Mouse (Mus musculus): Measurements from ENCODE around the gene Smco4. TPM values are rescaled to one million over a fixed set of nuclear protein-coding genes. Genes with fewer than 3 reads are reported as not detected.
"Not testable (repeated sequence)": the region's sequence is repeated elsewhere in the genome, so short reads cannot be mapped to it uniquely, and the experiment has no call there.

Gene Smco4
- polyA plus RNA-seq, 1 experiment, result 14.6 TPM

GRCm38 (mm10) chr9:15538979-15539533 is 45.8 kb downstream of the Smco4 start:
- DNase-seq (ENCODE audit: low spot score), result no peak

DNA sequence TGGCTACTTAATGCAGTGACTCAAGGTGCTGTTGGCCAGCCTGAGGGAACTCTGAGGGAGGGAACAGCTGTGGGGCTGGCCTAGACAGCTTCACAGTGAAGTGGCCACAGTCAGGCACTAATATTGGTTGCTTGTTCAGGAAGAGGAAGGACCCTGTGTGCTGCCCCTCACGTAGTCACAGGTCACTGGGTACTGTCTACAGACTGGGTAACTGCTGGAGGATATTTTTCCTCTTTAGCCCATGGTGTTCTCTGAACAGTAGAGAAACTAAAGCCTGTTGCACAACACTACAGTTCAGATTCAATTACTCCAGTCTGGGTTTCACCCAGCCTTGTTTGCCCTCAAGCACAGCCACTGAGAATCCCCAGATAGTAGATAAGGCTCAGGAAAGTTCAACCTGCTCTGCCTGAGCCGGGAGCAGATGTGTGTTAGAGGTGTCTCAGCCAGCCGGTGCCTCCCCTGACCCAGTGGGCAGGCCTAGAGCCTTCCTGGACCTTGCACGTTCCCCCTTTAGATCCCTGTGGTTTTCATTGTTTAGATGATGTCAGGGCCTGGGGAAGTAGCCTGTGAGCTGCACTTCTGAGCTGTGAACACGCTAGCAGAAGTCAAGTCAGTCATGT is 48.6 kb downstream of the Smco4 start:
- no peak for DNase-seq (ENCODE audit: low spot score)

- DNase-seq (ENCODE audit: low spot score), result no peak
Observed at GRCm38 (mm10) chr9:15550461-15550961, 57.3 kb downstream of the Smco4 start.

DNA sequence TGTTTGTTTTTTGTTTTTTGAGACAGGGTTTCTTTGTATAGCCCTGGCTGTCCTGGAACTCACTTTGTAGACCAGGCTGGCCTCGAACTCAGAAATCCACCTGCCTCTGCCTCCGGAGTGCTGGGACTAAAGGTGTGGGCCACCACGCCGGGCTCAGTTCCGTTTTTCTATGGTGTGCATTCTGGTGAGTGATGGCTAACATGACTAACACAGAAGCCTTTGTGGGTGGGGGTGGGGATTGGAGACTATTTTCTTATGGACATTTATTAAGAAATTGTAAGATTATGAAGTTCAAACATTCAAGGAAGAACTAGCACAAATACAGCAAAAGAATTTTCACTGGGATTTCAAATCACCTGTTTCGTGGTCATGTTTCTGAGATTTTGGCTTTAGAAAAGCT is 57.8 kb downstream of the Smco4 start:
- DNase-seq (ENCODE audit: low spot score), result not testable (repeated sequence)

GRCm38 (mm10) chr9:15551933-15552851 is 59.0 kb downstream of the Smco4 start:
- DNase-seq (ENCODE audit: low spot score), result no peak

DNA sequence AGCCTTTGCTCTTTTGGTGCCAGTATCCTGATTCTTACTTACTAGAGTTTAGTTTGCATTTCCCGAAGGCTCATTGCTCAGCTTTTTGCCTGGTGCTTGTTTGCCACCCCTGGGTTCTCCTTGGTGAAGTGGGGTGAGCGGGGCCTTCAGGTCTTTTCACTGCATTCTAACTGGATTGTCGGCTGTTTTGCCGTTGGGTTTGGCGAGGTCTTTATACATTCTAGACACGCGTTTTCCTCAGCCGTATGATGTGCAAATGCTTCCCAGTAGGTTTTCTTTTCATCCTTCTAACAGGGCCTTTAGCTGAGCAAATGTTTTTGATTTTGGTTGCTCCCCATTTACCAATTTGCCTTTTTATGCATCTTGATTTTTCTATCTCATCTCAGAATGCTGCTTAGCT is 60.1 kb downstream of the Smco4 start:
- no peak for DNase-seq (ENCODE audit: low spot score)

- DNase-seq (ENCODE audit: low spot score), result no peak
Observed at GRCm38 (mm10) chr9:15560451-15560850, 67.2 kb downstream of the Smco4 start.

DNA sequence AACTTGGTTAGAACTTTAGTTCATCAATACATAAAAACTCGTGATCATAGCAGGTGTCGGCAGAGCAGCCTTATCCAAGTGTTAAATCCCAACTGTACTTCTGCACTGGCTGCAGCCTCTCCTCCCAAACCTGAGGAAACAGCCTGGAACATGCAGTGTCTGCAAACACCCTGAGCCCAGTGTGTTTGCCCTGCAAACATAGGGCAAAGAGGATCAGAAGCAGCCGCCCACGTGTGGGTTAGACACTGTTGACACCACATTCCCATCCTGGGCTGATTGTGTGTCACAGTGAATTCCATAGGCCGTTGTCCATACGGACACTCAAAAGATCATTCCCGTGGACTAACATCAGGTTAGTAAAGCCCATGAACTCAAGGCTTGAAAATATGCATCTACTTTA is 69.1 kb downstream of the Smco4 start:
- DNase-seq (ENCODE audit: low spot score), result no peak

GRCm38 (mm10) chr9:15574750-15575454 is 81.7 kb downstream of the Smco4 start:
- DNase-seq (ENCODE audit: low spot score), result no peak

GRCm38 (mm10) chr9:15578427-15578826 is 85.2 kb downstream of the Smco4 start:
- DNase-seq (ENCODE audit: low spot score), result no peak

GRCm38 (mm10) chr9:15578946-15579345 is 85.7 kb downstream of the Smco4 start:
- no peak for DNase-seq (ENCODE audit: low spot score)

DNA sequence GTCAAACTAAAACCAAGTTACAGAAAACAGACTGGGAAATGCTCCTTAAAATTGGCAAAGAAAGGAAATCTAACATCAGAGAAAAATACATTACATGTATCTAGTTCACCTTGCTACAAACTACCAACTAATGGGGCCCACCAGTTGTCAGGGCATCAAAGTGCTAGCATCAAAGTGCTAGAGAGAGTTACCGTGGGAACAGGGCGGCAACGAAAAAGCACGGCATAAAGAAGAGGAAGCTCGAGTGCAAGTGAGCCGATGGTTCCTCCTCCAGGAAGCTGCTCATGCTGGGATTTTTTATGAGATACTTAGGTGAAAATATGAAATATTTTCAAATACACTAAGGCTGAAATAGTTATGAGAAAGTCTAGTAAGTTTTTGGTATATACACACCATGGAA is 86.9 kb downstream of the Smco4 start:
- DNase-seq (ENCODE audit: low spot score), result no peak

DNA sequence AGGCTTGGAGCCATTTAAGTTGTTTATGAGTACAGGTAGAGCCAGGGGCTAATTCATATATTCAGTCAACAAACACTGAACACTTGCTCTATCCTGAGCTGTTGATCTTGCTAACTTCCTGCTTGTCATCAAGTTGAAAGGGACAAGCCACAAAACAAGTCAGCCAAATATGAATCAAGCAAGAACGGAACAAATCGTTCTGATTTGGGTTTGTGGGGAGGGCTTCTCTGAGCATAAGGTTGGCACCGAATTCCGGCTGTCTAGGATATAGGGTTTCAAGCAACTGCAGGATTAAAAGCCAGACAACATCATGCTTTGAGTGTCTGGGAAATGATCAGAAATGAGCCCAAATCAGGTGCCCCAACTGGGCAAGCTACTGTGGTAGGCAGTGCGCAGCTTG is 88.8 kb downstream of the Smco4 start:
- DNase-seq (ENCODE audit: low spot score), result no peak

- no peak for DNase-seq (ENCODE audit: low spot score)
Observed at GRCm38 (mm10) chr9:15584209-15584608, 91.0 kb downstream of the Smco4 start.

DNA sequence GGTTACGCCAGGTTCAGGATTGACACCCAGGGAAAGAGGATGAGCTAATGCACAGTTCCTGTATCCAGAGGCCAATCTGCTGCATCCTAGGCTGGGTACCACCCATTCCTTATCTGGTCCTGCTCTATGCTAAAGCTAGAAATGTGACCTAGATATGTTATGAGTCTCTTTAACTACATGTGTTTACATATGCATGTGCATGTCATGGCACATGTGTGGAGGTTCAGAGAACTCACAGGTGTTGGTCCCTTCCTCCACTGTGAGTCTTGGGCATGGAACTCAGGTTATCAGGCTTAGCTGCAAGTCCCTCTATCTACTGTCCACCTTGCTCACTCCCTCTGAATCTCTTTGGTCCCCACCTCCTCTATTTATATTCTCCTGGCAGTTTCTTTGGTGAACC is 92.7 kb downstream of the Smco4 start:
- no peak for DNase-seq (ENCODE audit: low spot score)

- no peak for DNase-seq (ENCODE audit: low spot score)
Observed at GRCm38 (mm10) chr9:15587157-15587854, 94.1 kb downstream of the Smco4 start.

DNA sequence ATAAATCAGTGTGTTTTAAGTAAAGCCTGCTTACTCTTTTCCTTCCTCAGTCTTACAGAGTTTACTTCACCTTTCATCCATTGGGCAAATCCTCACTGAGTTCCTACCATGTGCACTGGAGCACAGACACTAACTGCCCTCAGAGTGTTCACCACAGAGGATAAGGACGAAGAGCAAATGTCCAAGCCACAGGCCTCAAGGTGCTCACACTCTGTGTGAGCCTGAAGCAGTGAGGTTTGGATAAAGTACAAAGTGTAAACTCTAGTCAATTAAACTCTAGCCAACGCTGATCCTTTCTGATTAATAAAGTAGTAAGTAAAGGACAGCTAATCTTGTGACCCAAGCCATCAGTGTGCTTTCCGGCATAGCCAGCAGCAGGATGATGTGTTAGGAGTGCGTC is 100.9 kb downstream of the Smco4 start:
- no peak for DNase-seq (ENCODE audit: low spot score)
